Mouse (Mus musculus) midbrain, embryonic 14.5 days (tissue): Measurements from ENCODE around the gene Pou2f3. TPM values are rescaled to one million over a fixed set of nuclear protein-coding genes. Genes with fewer than 3 reads are reported as not detected.

Experiments used
- ATAC-seq: fragments of 200-750 bp; cut with Nextera tagmentation; 2 replicates; pipeline ENCODE4 v1.8.0; 2017; ENCODE audit warnings: moderate number of reproducible peaks, moderate library complexity; ENCODE audit not compliant: low FRiP score, low TSS enrichment
- DNase-seq: peaks from one replicate; pipeline ENCODE4 v3.0.0-alpha.2; 2015
- H3K27ac ChIP-seq: fragments of 300-500 bp; sonication (generic); replicated peaks from 2 replicates; pipeline ENCODE4 v1.5.1; 2014; ENCODE audit warnings: mild to moderate bottlenecking, low read depth, low read length, moderate library complexity
- H3K27me3 ChIP-seq: fragments of 300-500 bp; sonication (generic); 2 replicates; pipeline ENCODE4 v1.6.1; 2014; ENCODE audit warnings: low read length, control low read depth, mixed read lengths; ENCODE audit not compliant: control insufficient read depth, insufficient read depth
- H3K36me3 ChIP-seq: fragments of 300-500 bp; sonication (generic); 2 replicates; pipeline ENCODE4 v1.6.1; 2014; ENCODE audit warnings: low read length, control low read depth; ENCODE audit not compliant: control insufficient read depth, insufficient read depth
- H3K4me1 ChIP-seq: fragments of 300-500 bp; sonication (generic); 2 replicates; pipeline ENCODE4 v1.6.1; 2014; ENCODE audit warnings: mild to moderate bottlenecking, antibody characterized with exemption, low read length, control low read depth; ENCODE audit not compliant: control insufficient read depth, insufficient read depth
- H3K4me2 ChIP-seq: fragments of 300-500 bp; sonication (generic); 2 replicates; pipeline ENCODE4 v1.6.1; 2014; ENCODE audit warnings: mild to moderate bottlenecking, low read length, moderate library complexity
- H3K4me3 ChIP-seq: fragments of 300-500 bp; sonication (generic); replicated peaks from 2 replicates; pipeline ENCODE4 v1.5.1; 2014; ENCODE audit warnings: low read depth, low read length
- H3K9ac ChIP-seq: fragments of 300-500 bp; sonication (generic); replicated peaks from 2 replicates; pipeline ENCODE4 v1.6.1; 2014; ENCODE audit warnings: mild to moderate bottlenecking, low read length, moderate library complexity
- H3K9me3 ChIP-seq: fragments of 300-500 bp; sonication (generic); 2 replicates; pipeline ENCODE4 v1.6.1; 2016; ENCODE audit warnings: low read length, control low read depth, mixed read lengths; ENCODE audit not compliant: control insufficient read depth
- WGBS: fragments of 180-500 bp; shearing (Covaris S2); extraction: QIAGEN DNeasy Blood & Tissue Kit; methylation state at CpG from one replicate; pipeline ENCODE4 v1.1.7; 2014; 5-methylcytosine and 5-hydroxymethylcytosine counted together
- polyA plus RNA-seq: library from polyadenylated mRNA; unstranded; fragments of >200 nt; fragmentation: Nextera tagmentation; extraction: Ambion mirVana; gene quantifications from 2 replicates; pipeline ENCODE4 v1.2.1, GENCODE M21; 2014

Gene Pou2f3
- 0.08 TPM in 1 of 2 replicates, not detected in the other for polyA plus RNA-seq

DNA sequence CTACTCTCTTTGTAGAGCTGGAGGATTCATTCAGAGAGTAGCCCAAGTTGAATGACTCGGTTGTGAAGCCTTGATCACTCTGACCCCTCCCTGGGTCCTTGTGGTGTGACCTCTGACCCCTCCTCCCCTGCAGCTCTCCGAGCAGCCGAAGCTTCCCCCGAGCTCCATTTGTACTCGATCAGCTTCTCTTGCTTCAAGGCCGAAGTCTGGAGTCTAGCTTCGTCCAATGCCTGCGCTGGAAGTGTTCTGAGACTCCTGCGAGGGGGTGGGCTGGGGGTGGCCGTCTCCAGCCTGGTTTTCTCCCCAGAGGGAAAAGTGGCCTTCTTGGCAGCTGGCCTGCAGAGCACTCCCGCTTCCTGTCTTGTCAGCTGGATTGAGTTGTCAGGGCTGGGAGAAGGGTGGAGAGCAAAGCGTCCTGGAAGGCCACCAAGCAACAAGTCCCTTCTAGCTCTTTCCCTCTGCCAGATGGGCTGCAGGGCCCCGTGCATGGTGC lies at the start of gene Pou2f3:
Gene Pou2f3 (minus strand): TSS at position 180 of the 493 bp plus-strand sequence.
- DNase-seq (peak; percentile 54), ATAC-seq (no peak)
- H3K4me1 ChIP-seq = peaks cover 17% of the 10 kb centered on the region
- WGBS = 3% methylated on average over 13 of the region's 13 CpGs
- no peak within 1 kb of the TSS for H3K9ac ChIP-seq
- 0 out of 2 replicates have a peak within 1 kb of the TSS, but pooled peaks have one; percentile 3 for H3K4me2 ChIP-seq
- peaks cover 14% of the 10 kb centered on the region for H3K27me3 ChIP-seq
- no peak within 1 kb of the TSS for H3K4me3 ChIP-seq
- no peak within 1 kb of the TSS for H3K27ac ChIP-seq
- H3K36me3 ChIP-seq = no peaks in the 10 kb centered on the region
- H3K9me3 ChIP-seq = no peaks in the 10 kb centered on the region

DNA sequence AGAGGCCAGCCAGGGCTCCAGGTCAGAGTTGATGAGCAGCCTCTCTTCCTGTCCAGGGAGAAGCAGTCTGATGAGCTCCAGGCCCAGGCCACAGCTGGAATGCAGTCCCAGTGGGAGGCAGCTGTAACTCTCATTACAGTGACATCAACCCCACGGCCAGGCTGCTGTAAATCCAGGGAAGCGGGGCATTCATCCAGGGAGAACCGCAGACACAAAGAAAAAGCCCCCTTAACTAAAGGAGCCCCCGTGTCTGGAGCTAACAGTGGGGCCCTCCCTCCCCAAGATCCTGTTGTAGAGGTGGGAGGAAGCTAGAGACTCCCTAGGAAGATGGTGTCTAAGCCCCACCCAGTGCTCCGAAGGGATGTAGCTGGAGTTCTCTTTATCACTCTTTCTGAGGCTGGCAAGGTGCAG lies 43.1 kb upstream of the Pou2f3 start:
- Histone ChIP-seq H3K27ac (no peak overlapping the region), H3K9me3 (no peaks in the 10 kb centered on the region), H3K4me1 (peaks cover 5% of the 10 kb centered on the region; the same call in 1 of the 2 replicates), H3K9ac (no peak overlapping the region), H3K27me3 (no peaks in the 10 kb centered on the region), H3K4me3 (no peak overlapping the region), H3K36me3 (no peaks in the 10 kb centered on the region), H3K4me2 (no peak overlapping the region)
- no peak for ATAC-seq
- DNase-seq = no peak
- WGBS = 20% methylated on average over 5 of the region's 5 CpGs

DNA sequence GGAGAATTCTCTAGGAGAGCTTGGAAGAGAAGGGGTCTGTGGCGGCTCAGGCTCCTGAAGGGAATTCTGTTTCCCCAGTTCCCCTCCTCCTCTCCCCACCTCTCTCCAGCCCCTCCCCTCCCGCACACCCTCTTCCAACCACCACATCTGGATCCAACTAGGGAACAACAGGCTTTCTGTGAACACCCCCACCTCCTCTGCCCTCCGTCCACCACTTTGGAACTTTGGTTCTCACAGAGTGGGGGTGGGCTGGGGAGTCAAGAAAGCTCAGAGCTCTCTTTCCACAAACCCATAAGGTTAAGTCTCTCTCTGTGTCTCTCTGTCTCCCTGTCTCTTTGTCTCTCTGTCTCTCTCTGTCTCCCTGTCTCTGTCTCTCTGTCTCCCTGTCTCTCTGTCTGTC lies 42.6 kb upstream of the Pou2f3 start:
- Histone ChIP-seq H3K9me3 (no peaks in the 10 kb centered on the region), H3K27me3 (no peaks in the 10 kb centered on the region), H3K36me3 (no peaks in the 10 kb centered on the region), H3K27ac (no peak overlapping the region), H3K4me3 (no peak overlapping the region), H3K4me2 (no peak overlapping the region), H3K9ac (no peak overlapping the region), H3K4me1 (peaks cover 5% of the 10 kb centered on the region; the same call in 1 of the 2 replicates)
- DNase-seq (no peak), ATAC-seq (no peak)
- WGBS = 54% methylated on average over 3 of the region's 3 CpGs

DNA sequence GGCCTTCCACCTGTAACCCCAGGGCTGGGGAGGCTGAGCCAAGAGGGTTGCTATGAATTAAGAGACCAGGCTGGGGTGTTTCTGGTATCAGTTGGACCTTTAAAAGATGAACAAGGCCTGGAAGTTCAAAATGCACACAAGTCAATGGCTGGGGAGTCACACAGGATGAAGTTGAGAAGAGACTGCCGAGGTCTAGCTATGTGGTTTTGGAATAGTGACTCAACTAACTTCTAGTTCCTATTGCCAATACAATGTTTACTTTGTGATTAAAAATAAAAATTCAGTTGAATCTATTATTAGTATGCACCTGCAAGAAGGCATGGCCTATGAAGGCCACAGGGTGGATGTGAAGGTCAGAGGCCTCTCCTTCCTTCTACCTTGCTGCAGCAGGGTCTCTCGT lies 41.6 kb upstream of the Pou2f3 start:
- no peak overlapping the region for H3K4me2 ChIP-seq
- H3K9ac ChIP-seq = no peak overlapping the region
- no peaks in the 10 kb centered on the region for H3K9me3 ChIP-seq
- no peak for ATAC-seq
- H3K4me3 ChIP-seq = no peak overlapping the region
- no peaks in the 10 kb centered on the region for H3K27me3 ChIP-seq
- DNase-seq = no peak
- 82% methylated on average over 2 of the region's 2 CpGs for WGBS
- H3K27ac ChIP-seq = no peak overlapping the region
- H3K36me3 ChIP-seq = no peaks in the 10 kb centered on the region
- H3K4me1 ChIP-seq = peaks cover 5% of the 10 kb centered on the region; the same call in 1 of the 2 replicates

DNA sequence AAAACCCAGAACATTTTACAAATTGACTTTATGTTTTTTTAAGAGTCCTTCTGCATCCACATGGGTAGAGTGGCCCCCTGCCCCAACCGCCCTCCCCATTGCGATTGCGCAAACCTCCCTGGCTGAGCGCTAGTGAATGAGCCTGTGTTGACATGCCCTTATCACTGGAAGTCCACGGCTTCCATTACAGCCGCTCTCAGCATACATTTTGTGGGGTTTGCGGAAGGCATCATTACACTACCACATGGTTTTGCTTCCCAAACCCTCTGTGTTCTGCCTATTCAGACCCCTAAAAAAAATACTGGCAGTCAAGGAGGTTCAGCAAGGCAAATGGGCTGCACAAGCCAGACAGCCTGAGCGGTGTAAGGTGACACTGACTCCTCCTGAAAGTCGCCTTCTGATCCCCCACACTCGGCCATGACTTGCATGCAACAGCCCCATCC lies 36.6 kb upstream of the Pou2f3 start:
- ATAC-seq = no peak

DNA sequence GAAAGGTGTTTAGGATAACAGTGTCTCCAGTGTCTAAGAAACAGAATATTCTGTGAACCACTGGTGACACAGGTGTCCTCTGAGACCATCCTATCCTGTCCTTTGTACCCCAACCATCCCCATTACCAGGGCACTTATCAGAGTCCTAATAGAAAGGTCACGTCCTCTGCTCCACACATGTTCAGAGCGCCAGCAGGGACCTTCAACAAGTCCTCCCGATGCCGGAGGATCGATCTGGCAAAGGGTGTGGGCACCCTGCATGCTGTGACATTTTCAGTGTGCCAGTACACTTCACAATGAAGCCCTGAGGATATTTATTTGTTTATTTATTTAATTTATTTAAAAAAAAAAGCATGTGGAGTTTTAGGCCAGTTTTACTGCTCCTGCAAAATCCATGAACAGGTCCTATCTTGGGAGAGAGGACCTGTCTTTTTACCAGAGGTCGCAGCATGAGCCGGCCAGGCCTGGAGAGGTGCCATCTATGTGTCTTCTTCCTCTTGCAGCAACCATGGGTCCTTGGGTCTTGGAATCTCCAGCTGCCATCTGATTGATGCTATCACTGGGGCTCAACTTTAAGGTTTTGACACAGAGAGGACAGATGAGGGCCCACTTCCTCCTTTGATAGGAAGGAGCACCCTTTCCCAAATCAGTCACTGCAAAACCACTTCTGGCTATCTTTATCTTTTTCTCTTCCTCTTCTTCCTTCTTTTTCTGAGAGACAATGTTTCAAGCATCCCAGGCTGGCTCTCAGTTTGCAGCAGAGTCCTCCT lies 35.8 kb upstream of the Pou2f3 start:
- Histone ChIP-seq H3K36me3 (no peaks in the 10 kb centered on the region), H3K27me3 (no peaks in the 10 kb centered on the region), H3K27ac (no peak overlapping the region), H3K4me3 (no peak overlapping the region), H3K4me2 (no peak overlapping the region), H3K9ac (no peak overlapping the region), H3K9me3 (no peaks in the 10 kb centered on the region), H3K4me1 (no peaks in the 10 kb centered on the region)
- no peak for DNase-seq
- WGBS = 84% methylated on average over 7 of the region's 7 CpGs
- ATAC-seq = no peak

More for the DNA sequence above, 36.6 kb upstream of the Pou2f3 start:
- no peak overlapping the region for H3K9ac ChIP-seq
- no peaks in the 10 kb centered on the region for H3K36me3 ChIP-seq
- no peak for DNase-seq
- H3K4me2 ChIP-seq = no peak overlapping the region
- no peak overlapping the region for H3K27ac ChIP-seq
- H3K4me1 ChIP-seq = no peaks in the 10 kb centered on the region
- H3K27me3 ChIP-seq = no peaks in the 10 kb centered on the region
- H3K4me3 ChIP-seq = no peak overlapping the region
- 52% methylated on average over 10 of the region's 10 CpGs for WGBS
- no peaks in the 10 kb centered on the region for H3K9me3 ChIP-seq

DNA sequence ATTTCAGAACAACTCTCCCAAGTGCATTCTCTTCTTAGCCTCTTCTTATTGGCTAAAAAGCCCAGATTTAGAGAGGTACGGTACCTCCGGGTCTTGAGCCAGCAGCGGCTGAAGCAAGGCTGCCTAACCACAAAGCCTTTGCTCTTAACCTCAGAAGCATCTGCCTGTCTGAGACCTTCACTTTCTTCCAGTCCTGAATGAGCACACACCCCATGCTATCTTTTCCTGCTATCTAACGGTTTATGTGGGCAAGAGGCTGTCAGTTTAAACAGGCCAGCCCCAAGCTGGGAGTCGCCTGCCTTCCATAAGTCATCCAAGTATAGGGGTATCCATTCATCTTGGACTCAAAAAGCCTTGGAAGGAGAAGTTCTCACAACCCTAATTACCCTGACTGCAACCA lies 32.3 kb upstream of the Pou2f3 start:
- Histone ChIP-seq H3K9ac (no peak overlapping the region), H3K36me3 (no peaks in the 10 kb centered on the region), H3K27ac (no peak overlapping the region), H3K4me3 (no peak overlapping the region), H3K4me1 (peaks cover 12% of the 10 kb centered on the region; the same call in 1 of the 2 replicates), H3K4me2 (no peak overlapping the region), H3K27me3 (peaks cover 30% of the 10 kb centered on the region), H3K9me3 (no peaks in the 10 kb centered on the region)
- no peak for DNase-seq
- no peak for ATAC-seq
- 90% methylated on average over 5 of the region's 5 CpGs for WGBS

DNA sequence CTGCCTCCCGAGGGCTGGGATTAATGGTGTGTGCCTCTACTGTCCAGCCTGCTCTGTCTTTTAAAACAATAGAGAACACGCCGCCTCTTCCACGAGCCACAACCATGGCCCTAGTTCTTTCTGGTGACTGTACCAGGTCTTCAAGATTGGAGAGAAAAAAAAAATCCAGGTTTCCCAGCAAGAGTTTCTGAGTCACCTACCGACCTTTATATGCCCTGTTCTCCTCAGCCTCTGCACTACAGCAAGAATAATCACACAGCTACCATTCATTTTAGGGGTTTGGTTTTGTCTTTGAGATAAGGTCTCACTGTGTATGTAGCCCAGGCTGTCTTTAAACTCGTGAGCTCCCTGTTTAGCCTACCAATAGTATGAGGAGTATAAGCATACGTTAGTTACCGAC lies 31.8 kb upstream of the Pou2f3 start:
- no peak for DNase-seq
- no peak overlapping the region for H3K27ac ChIP-seq
- H3K36me3 ChIP-seq = no peaks in the 10 kb centered on the region
- H3K4me1 ChIP-seq = peaks cover 12% of the 10 kb centered on the region; the same call in 1 of the 2 replicates
- H3K4me2 ChIP-seq = no peak overlapping the region
- no peaks in the 10 kb centered on the region for H3K9me3 ChIP-seq
- H3K27me3 ChIP-seq = peaks cover 35% of the 10 kb centered on the region
- WGBS = 90% methylated on average over 8 of the region's 8 CpGs
- no peak overlapping the region for H3K4me3 ChIP-seq
- ATAC-seq = no peak
- no peak overlapping the region for H3K9ac ChIP-seq

DNA sequence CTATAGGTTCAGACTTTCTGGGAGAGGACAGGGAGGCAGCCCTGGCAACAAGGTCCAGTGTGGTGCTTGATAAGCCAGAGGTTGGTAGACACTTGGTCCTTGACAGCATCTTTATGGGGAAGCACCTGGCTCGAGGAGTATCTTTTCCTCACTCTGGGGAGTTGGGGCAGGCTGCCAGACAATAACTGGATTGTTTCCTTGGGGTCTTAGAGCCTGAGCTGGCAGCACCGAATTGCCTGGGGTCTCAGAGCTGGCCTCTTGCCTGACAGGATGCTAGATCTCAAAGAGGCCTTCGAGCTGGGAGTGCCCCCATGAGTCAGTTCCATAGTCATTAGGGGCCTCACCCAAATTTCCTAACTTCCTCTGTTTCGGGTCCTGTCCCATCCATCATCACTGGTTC lies 31.1 kb upstream of the Pou2f3 start:
- DNase-seq (no peak), ATAC-seq (no peak)
- H3K4me2 ChIP-seq = no peak overlapping the region
- no peak overlapping the region for H3K4me3 ChIP-seq
- H3K27ac ChIP-seq = no peak overlapping the region
- H3K36me3 ChIP-seq = no peaks in the 10 kb centered on the region
- 67% methylated on average over 4 of the region's 4 CpGs for WGBS
- no peak overlapping the region for H3K9ac ChIP-seq
- H3K4me1 ChIP-seq = peaks cover 12% of the 10 kb centered on the region; the same call in 1 of the 2 replicates
- H3K9me3 ChIP-seq = no peaks in the 10 kb centered on the region
- peaks cover 35% of the 10 kb centered on the region for H3K27me3 ChIP-seq
